Mouse (Mus musculus) cortical plate, adult 2 months (tissue): ENCODE results near the gene Nmnat2.
A peak's percentile ranks its signal among the peaks of the same experiment; 100 is the strongest.

ENCODE experiments used
- CTCF ChIP-seq: fragments of 200-500 bp; IDR thresholded peaks from 2 replicates; pipeline ENCODE4 v1.5.1; 2011; ENCODE audit warnings: mild to moderate bottlenecking, control low read depth, low read length; ENCODE audit not compliant: insufficient read depth; ENCODE audit errors: extremely low read depth
- POLR2A ChIP-seq: fragments of 200-500 bp; IDR thresholded peaks from 2 replicates; pipeline ENCODE4 v1.6.1; 2011; ENCODE audit warnings: mild to moderate bottlenecking, low read length, control low read depth; ENCODE audit not compliant: insufficient read depth; ENCODE audit errors: extremely low read depth

DNA sequence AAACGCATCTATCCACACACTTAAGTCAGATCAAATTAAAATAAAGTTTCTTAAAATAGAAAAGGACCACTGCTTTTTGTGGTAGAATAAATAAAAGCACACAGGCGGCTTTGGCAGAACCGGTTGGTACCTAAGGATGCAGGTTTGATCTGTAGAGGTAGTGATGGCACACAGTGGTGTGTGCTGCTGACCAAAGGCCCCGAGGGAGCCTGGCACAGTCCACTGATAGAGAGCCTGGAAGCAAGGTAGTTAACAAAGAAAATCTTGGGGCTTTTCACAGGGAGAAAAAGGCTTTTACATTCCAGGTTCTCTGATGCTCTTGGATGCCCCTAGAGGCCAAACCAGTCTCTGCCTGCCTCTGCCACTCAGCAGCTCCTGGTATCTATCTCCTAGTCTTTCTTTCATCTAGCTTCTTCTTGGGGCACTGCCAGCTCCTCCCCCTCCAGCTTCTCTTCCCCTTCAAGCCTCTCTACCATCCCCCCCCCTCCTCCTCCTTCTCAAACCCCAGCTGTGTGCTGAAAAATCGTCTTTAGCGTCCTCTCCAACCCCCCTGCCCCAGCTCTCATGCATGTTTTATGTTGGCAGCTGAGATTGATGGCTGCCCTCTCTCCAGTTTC is 80.6 kb downstream of the Nmnat2 start:
- peak; percentile 75 for TF ChIP-seq CTCF
- TF ChIP-seq POLR2A, result no peak
